Mouse (Mus musculus): Measurements from ENCODE around the gene Cast. TPM values are rescaled to one million over a fixed set of nuclear protein-coding genes. Genes with fewer than 3 reads are reported as not detected.

The Cast gene
- total RNA-seq (2021) = 100 to 1,000 TPM; 114 to 121 TPM

GRCm38 (mm10) chr13:74808152-74808929, at the start of gene Cast:
TSS of gene Cast (minus strand) at chr13:74808810.
- intact Hi-C loops (cut with DNase I) = loop anchor here (2.0 to 5.0 kb wide), 2 partner anchors 38 to 166 kb away; no protein-coding TSS in a partner anchor
- DNase-seq = peak; percentile 67 to 85

GRCm38 (mm10) chr13:74854338-74855047, 45.9 kb upstream of the Cast start:
- intact Hi-C loops (cut with DNase I) = loop anchor here (1.0 to 10.0 kb wide), 4 partner anchors 22 to 1170 kb away; partner anchors contain the start of gene Erap1
- DNase-seq = peak; percentile 67

- no peak for DNase-seq
- intact Hi-C loops (cut with DNase I) = loop anchor here (5.0 to 10.0 kb wide), 2 partner anchors 109 to 1174 kb away; no protein-coding TSS in a partner anchor
Measured at GRCm38 (mm10) chr13:74850823-74851222, 42.2 kb upstream of the Cast start.

GRCm38 (mm10) chr13:74845886-74846285, 37.3 kb upstream of the Cast start:
- no peak for DNase-seq

GRCm38 (mm10) chr13:74834543-74834942, 25.9 kb upstream of the Cast start:
- intact Hi-C loops (cut with DNase I) = no loop called here
- DNase-seq = no peak

More at GRCm38 (mm10) chr13:74845886-74846285, 37.3 kb upstream of the Cast start:
- intact Hi-C loops (cut with DNase I) = no loop called here

- intact Hi-C loops (cut with DNase I) = no loop called here
- DNase-seq = no peak
Measured at GRCm38 (mm10) chr13:74822095-74822494, 13.5 kb upstream of the Cast start.

GRCm38 (mm10) chr13:74815753-74816152, 7.1 kb upstream of the Cast start:
- intact Hi-C loops (cut with DNase I) = no loop called here
- no peak for DNase-seq

GRCm38 (mm10) chr13:74807446-74808151, 1.0 kb downstream of the Cast start:
- intact Hi-C loops (cut with DNase I) = loop anchor here (2.0 to 5.0 kb wide), 2 partner anchors 37 to 165 kb away; no protein-coding TSS in a partner anchor
- peak in 1 of 2 experiments; percentile 80 for DNase-seq

- intact Hi-C loops (cut with DNase I) = loop anchor here (5.0 kb wide), 1 partner anchor 165 kb away; no protein-coding TSS in a partner anchor
- DNase-seq = no peak
Measured at GRCm38 (mm10) chr13:74806934-74807333, 1.7 kb downstream of the Cast start.

GRCm38 (mm10) chr13:74794435-74794834, 14.2 kb downstream of the Cast start:
- DNase-seq = no peak
- intact Hi-C loops (cut with DNase I) = no loop called here

- no peak for DNase-seq
- intact Hi-C loops (cut with DNase I) = no loop called here
Measured at GRCm38 (mm10) chr13:74787681-74788080, 20.9 kb downstream of the Cast start.

GRCm38 (mm10) chr13:74772151-74772550, 36.5 kb downstream of the Cast start:
- DNase-seq = no peak
- intact Hi-C loops (cut with DNase I) = no loop called here

- DNase-seq = peak; percentile 88
- intact Hi-C loops (cut with DNase I) = loop anchor here (2.0 kb wide), 1 partner anchor 38 kb away; the partner anchor contains the start of gene Cast
Measured at GRCm38 (mm10) chr13:74770480-74770879, 38.1 kb downstream of the Cast start.

- no peak for DNase-seq
- intact Hi-C loops (cut with DNase I) = loop anchor here (2.0 kb wide), 1 partner anchor 39 kb away; the partner anchor contains the start of gene Cast
Measured at GRCm38 (mm10) chr13:74769871-74770270, 38.7 kb downstream of the Cast start.

GRCm38 (mm10) chr13:74767186-74767585, 41.4 kb downstream of the Cast start:
- intact Hi-C loops (cut with DNase I) = no loop called here
- no peak for DNase-seq

- DNase-seq = no peak
- intact Hi-C loops (cut with DNase I) = no loop called here
Measured at GRCm38 (mm10) chr13:74762741-74763140, 45.9 kb downstream of the Cast start.

GRCm38 (mm10) chr13:74759152-74759551, 49.5 kb downstream of the Cast start:
- intact Hi-C loops (cut with DNase I) = no loop called here
- DNase-seq = no peak

- DNase-seq = no peak
- intact Hi-C loops (cut with DNase I) = loop anchor here (5.0 kb wide), 1 partner anchor 109 kb away; no protein-coding TSS in a partner anchor
Measured at GRCm38 (mm10) chr13:74743219-74743618, 65.4 kb downstream of the Cast start.

GRCm38 (mm10) chr13:74736396-74736795, 72.2 kb downstream of the Cast start:
- intact Hi-C loops (cut with DNase I) = no loop called here
- DNase-seq = no peak

GRCm38 (mm10) chr13:74735834-74736233, 72.8 kb downstream of the Cast start:
- DNase-seq = no peak
- intact Hi-C loops (cut with DNase I) = no loop called here

GRCm38 (mm10) chr13:74733726-74734125, 74.9 kb downstream of the Cast start:
- DNase-seq = no peak
- intact Hi-C loops (cut with DNase I) = no loop called here
